Mouse (Mus musculus): ENCODE data around the gene Gtdc1. TPM values are rescaled to one million over a fixed set of nuclear protein-coding genes. Genes with fewer than 3 reads are reported as not detected.

Gtdc1 gene
- total RNA-seq, 2 experiments from 2014 or later: 20.6 to 22.1 TPM

DNA sequence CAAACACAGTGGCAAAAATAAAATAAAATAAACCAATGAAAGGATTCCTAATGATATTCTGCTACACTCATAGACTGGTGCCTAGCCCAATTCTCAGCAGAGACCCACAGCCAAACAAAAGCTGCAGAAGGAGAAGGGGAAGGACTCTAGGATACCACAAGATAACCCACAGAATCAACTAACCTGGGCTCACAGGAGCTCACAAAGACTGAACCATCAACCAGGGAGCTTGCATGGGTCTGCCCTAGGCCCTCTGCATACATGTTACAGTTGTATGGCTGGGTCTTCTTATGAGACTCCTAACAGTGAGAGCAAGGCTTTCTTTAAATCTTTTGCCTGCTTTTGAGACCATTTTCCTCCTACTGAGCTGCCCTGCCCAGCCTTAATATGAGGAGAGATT, 2.8 kb downstream of the Gtdc1 start:
- peak in 1 of 2 experiments; percentile 34 for DNase-seq

DNA sequence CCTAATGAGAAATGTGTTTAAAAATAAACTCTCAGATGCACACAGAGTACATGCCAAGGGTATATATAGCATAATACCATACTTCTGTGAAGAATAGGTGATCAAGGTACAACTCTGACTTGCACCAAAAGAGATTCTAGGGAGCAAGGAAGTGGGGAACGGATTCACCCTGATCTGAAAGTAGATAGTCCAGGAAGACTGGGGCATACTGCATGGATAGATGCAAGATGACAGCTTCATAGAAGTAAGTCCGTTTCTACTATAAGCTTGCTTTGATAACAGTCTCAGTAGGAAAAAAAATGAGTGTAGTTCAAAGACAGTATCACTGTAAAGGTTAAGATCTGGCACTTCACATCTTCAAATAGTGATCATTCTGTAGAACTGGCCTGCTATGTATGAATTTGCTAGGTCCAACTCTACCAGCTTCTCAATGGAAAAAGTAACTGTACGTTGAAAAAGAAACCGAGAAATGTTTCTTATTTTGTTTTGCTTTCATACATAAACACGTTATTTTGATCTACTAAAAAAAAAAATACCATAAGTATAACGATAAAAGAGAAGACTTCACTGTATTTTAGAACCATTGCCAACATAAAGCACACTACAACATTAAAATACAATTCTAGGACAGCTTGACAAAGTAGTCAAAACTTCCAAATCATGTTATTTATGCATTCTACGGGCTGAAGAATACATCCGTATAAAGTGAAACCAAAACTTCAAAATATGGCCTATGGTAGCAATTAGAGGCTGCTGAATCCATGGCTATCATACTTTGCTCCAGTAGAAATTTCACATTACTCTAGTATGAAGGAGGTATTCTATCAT, 4.2 kb downstream of the Gtdc1 start:
- DNase-seq: peak in 1 of 2 experiments; percentile 20

DNA sequence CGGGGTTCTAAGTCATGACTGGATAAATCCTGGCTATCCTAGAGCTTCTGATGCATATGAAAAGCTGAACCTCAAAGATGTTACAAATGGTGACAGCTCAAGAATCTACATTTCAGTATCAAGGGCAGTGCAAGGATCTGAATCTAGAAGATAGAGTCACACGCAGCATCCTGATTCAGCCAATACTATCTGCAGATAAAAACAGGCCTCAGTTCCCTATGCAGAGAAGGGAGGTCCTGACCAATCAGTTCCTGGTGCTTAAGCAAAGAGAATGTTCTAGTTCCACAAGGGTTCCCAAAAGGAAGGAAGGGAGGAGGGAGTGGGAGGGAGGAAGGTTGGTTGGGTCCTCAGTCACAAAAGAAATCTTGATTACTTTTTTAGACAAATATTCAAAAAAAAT, 5.0 kb downstream of the Gtdc1 start:
- peak in 1 of 2 experiments; percentile 20 for DNase-seq

DNA sequence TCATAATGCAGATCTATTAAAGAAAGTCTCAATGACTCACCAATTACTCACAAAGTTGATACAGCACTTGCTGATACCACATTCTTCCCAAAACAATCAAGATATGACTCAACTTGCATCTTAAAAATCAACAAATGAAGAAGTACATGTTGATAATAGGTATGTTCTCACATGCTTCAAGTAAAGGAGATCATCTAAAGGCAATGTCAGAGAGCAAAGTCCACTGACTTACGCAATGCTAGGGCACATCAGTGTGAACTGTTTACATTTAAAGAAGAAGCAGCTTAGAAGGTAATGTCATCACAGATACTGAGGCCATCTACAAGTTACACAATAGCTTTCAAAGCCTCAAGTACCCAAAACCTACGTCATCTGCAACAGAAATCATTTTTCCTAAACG, 7.0 kb downstream of the Gtdc1 start:
- DNase-seq: no peak

DNA sequence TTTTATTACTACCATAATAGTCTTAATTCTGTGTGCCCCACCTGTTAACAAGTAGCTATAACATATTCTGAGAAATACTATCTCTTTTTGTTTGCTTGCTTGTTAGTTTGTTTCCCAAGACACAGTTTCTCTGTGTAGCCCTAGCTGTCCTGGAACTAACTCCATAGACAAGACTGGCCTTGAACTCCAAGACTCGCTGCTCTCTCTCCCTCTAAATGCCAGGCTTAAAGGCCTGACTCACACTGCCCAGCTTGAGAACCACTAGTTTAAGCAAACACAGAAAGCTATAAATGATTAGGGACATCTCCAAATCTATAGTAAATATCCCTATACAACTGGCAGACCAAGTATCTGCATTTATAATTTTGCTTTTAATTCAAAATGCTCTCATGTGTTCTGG, 8.1 kb downstream of the Gtdc1 start:
- DNase-seq: no peak

DNA sequence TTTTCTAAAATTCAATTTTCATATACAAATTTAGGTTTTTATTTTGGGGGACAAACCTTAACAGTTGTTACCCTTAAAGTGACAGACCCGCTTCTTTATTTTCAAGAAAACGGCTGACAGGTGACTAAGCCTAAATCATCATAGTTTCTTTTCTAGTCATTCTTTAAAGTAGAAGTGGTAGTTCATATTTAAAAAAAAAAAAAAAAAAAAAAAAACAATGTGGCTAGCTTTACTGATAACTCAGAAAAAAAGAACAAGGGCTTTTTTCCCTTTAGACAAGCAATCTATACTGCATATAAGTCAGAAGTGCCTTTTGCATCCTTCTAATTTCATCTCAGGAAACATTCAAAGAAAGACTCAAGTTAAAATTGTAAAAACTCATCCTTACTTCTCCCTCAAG, 8.7 kb downstream of the Gtdc1 start:
- no peak for DNase-seq

DNA sequence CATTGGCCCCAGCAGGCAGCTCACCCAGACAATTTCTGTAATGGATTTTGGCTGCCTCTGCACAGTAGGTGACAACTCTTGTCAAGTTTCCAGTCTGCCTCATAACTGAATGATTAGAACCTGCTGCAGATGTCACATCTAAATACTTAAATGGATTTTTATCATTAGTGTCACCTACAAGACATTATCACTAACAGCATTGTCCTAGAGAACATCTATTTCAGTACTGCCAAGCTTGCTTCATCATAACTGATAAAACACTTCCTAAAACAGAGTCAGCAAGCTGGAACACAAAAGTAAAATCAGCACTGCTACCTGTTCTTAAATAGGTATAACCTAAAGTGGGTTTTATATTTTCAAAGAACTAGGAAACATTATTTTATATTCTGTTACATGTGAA, 11.2 kb downstream of the Gtdc1 start:
- no peak for DNase-seq

DNA sequence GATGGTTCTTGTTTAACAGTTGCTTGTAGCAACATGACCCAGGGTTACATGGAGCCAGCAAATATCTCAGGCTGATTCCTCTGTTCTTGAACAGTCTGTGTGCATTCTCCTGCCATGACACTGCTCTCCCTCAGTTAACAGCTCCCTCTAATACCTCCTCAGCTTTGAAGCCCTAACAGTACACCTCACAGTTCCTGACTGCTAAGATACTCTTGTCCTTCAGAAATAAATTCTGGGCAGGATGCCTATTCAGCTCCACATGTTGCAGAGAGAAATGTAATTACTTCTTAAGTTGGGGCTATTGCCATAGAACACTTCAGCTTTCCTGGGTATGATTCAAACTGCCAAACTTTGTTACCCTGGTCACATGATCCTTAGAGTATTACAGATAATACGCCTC, 29.7 kb downstream of the Gtdc1 start:
- DNase-seq: peak; percentile 6 to 10

DNA sequence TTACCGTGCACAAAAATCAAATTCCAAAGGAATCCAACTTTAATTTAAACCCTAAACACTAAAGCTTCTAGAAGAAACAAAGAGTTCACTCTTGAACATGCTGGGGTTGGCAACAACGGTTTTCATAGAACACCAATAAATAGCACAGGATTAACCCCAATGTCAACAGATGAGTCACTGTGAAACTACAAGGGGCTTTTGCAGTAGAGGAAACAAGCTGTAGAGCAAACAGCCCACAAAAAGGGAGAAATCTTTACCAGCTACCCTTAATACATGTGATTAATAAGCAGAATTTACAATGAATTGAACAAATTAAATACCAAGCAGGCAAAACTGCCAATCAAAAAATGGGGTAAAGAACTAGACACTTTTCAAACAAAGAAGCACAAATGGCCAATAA, 53.7 kb downstream of the Gtdc1 start:
- no peak for DNase-seq

DNA sequence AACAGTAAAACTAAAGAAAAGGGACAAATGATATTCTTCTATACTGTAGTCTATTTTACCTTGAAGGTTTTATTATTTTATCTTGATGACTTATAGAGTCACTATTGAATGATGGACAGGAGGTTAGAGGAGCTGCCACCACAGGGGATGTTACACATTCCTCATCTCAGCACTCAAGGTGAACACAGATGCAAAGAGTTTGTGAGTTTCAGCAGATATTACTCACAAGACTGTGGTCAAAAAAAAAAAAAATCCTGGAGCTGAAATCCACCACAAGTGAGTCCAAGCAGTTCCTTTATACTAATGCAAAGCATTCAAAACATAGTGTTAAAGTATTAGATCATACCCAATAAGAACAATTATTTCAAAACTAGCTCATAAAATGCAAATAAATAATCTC, 62.7 kb downstream of the Gtdc1 start:
- DNase-seq: no peak

DNA sequence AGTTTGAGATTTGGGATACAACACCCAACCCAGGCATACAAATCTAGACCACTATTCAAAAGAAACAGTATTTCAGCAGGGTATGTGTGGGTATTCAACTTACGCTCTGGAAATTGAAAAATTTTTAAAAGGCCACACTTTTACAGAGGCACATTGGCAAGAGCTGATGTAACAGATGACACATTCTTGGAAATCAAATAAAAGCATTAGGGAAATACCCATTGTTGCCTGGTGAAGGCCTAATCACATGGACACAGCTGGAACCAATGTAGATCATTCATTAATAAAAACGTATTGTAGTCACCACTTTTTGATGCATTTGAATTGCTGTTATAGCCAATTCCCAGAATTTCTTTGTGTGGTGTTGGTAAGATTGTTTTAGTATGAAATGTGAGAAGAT, 73.0 kb downstream of the Gtdc1 start:
- DNase-seq: no peak

DNA sequence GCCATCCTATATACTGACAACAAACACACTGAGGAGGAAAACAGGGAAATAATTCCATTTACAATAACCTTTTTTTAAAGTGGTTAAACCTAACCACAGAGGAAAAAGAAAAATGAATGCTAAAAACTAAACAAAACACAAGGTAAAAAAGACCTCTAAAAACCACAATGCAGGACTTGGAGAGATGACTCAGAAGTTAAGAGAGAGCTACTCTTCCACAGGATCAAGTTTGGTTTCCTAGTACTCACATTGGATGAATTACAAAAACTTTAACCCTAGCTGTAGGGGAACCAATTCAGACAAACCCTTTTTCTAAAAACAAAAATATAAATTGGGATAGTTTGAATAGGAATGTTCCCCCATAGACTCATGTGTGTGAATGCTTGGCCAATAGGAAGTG, 77.8 kb downstream of the Gtdc1 start:
- DNase-seq: no peak

DNA sequence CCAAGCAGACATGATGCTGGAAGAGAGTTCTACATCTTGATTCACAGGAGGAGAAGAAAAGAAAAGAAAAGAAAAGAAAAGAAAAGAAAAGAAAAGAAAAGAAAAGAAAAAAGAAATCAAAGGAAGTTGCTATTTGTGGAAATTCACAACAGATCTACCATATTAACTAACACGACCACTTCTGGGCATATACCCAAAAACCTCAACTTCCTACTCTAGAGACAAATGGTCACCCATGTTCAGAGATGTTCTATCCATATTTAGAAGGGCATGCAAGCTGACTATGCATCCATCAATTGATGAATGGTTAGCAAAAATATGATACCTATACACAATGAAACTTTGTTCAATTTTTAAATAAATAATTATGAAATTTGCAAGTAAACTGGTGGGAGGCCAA, 79.3 kb downstream of the Gtdc1 start:
- DNase-seq: no peak

DNA sequence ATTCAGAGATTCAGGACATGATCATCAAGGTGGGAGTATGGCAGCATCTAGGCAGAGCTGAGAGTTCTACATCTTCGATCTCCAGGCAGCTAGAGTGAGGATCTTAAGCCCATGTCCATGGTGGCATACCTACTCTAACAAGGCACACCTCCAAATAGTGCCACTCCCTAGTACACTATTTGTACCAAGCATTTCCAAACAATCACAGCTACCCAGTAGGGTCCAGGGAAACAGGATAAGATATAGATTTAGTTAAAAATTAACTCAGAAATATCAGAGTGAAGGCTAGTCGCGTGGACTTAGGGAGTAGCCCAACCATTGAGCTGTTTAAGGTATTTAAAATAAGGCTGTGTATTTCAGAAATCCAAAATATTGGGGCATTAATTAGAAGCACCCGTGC, 82.0 kb downstream of the Gtdc1 start:
- DNase-seq: no peak

DNA sequence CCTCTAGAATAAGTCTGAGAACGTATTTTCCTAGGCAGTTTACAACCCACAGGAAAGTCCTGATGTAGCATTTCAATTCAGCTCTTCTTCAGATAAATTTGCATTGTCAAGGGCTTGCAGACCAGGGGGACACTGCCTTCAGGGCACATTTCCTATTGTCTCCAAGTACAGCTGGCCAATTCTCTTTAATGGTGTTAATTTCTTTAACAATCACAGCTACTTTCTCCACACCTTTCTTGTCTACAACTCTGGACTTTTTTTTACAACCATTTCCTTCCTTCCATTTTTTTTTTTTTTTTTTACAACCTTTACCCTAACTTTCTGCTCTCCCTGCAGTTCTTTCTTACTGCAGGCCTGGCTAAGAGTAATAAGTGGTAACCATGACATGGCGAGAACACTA, 97.7 kb downstream of the Gtdc1 start:
- DNase-seq: no peak

DNA sequence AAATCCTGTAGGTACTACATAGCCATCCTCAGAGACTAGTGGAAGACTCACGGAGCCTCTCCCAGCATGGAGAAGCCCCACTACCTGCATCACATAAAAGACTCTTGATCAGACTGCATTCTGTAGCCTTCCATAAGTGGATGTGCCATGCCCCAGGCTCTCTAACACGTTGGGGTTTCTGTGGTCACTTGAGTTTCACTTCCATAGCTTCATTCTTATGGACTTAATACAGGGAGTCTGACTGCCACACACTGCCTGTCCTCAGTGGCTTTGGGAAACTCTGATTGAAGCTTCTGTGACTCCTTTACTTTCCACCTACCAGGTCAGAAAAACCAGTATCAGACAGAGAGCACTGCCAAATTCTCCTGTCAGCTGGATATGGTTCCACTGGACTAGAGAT, 98.1 kb downstream of the Gtdc1 start:
- no peak for DNase-seq

DNA sequence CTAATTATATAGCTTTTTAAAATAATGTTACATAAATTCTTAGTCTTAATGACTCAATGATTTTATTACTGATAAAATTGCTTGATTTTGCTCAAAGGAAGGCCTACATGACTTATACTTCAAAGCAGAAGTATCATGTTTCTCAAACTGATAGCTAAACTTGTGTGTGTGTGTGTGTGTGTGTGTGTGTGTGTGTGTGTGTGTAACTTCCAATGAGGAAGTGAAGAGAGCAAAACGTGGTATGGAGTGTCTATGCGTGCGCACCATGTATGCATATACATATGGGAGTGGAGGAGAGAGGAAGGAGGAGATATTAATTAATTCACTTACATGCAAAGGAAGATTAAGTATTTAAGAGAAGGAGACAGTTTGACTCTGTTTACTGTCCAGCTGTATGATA, 100.8 kb downstream of the Gtdc1 start:
- no peak for DNase-seq

DNA sequence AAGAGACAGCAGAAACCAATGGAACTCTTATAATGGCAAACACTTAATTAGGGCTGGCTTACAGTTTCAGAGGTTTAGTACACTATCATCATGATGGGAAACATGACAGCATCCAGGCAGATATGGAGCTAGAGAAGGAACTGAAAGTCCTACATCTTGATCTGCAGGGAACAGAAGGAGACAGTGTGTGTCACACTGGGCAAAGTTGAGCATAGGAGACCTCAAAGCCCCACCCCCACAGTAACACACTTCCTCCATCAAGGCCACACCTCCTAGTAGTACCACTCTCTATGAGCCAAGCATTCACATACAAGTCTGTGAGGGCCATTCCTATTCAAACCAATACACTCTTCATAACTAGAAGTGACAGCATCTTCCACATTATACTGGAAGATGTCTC, 109.7 kb downstream of the Gtdc1 start:
- DNase-seq: no peak

DNA sequence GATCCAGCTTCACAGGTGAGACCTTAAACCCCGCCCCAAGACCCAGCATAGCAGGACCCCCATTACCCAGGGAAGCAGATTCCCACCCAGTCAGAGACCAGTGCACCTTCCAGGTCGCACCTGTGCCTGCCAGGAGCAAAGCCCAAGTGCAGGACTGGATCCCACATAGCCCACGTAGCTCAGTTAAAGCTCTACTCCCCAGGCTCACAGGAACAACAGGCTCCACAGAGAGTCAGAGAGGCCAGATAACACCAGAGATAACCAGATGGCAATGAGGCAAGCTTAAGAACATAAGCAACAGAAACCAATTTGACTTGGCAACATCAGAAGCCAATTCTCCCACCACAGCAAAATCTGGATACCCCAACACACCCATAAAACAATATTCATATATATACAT, 113.7 kb downstream of the Gtdc1 start:
- no peak for DNase-seq

DNA sequence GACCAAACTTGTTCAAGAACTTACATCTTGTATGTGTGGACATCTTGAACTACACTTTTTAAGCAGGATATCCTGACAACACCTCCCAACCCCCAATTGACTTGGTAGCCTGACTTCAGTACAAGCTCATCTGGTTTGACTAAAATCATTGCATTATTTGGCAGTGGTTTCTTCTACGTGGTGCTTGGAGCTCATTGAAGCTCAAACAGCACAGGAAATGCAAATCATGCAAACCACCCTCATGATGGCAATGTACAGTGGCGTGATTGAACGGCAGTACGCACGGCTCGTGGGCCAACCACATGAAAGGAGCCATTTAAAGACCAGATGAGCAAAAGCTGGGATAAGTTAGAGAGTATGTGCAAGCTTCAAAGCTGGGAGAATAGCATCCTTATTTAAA, 123.0 kb downstream of the Gtdc1 start:
- DNase-seq: no peak

DNA sequence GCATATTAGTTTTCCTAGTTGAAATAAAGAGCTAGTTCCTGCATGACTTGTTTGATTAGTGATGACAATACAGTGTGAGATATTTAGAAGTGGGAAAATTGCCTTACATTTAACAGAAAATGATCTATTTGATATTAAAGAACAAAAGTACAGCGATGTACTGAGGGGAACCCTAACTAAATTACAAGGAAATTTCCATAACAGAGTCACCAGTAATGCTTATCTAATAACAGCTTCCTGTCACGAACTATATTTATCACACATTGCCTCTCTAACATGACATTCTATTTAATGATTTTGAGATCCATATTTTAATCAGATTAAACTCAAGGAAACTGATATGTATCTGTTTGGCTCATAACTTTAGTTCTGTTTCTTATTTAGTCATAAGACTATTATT, 126.1 kb downstream of the Gtdc1 start:
- DNase-seq: no peak

DNA sequence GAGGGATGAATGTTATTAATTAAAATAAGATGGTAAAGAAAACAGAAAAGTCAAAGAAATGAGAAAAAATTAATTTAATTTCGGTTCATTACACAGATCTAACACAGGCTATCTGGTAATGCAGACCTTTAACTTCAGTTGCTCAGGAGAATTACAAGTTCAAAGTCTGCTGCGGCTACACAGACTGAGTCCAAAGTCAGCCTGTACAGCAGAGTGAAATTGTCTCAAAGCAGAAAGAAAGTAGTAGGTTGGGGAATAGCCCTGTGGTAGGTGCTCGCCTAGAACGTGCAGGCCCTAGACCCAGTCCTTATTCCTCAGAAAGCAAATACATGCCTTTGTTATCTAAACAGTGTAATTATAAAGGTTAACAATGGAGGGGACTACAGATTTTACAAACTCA, 135.6 kb downstream of the Gtdc1 start:
- DNase-seq: no peak

DNA sequence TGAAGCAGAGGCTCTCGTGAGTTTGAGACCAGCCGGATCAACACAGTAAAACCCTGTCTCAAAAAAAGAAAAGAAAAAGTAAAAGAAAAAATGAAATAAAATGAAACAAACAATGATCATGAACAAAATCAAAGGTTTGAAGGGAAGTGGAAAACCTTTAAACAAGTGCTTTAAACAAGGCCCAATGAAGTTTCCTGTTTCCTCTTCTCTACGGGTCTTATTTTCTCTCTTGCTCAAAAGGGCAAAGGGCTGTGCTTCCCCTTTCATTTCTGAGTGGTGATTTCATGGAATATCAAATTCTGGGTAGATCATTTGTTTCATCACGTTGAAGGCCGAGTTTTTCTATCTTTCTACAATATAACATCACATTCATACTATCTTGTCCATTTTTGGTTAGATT, 136.3 kb downstream of the Gtdc1 start:
- no peak for DNase-seq

DNA sequence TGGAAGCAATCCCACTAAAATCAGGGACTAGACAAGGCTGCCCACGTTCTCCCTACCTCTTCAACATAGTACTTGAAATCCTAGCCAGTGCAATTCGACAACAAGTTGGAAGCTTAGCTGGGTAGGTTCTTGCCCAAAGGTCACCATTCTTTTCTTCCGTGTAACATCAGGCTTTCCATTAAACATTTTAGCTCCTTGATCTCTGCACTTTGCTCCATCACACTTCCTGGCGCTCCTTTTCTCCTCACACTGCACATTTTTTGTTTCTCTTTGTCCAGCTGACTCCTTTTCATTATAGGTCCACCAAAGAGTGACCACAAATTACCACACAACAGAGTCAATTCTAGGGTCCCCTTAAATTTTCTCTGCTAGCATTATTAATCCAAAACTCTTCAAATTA, 144.7 kb downstream of the Gtdc1 start:
- no peak for DNase-seq

DNA sequence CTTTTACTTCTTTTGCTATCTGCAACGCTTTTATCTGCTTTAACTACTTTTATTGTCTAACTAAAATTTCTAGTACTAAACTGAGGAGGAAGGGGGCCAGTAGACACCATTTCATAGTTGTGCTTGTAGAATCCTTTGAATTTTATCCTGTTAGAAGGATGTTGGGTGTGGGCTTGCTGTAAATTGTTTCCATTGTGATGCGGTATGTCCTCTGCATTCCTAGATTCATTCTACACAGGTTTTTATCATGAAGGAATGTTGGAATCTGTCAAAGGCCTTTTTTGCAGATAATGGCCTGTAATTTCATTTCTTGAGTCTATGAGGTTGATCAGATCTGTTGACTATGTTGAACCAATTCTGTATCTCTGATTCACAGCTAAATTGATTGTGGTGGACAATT, 146.5 kb downstream of the Gtdc1 start:
- DNase-seq: no peak

Measured in heart, adult 18-20 months (tissue).